Mouse (Mus musculus) spleen, adult 2 months (tissue): ENCODE data around the gene Teddm3.
"Not testable (repeated sequence)": the region's sequence is repeated elsewhere in the genome, so short reads cannot be mapped to it uniquely, and the experiment has no call there.

Source experiments
- CTCF ChIP-seq: fragments of 200-500 bp; IDR thresholded peaks from 2 replicates; pipeline ENCODE4 v1.5.1; 2011; ENCODE audit warnings: mild to moderate bottlenecking, inconsistent platforms; ENCODE audit not compliant: insufficient read depth, insufficient read length, insufficient replicate concordance; ENCODE audit errors: extremely low read depth
- POLR2A ChIP-seq: fragments of 200-500 bp; IDR thresholded peaks from 2 replicates; pipeline ENCODE4 v1.6.1; 2011; ENCODE audit warnings: low read depth, low read length, inconsistent platforms

GRCm38 (mm10) chr16:21148451-21148850 lies 5.3 kb downstream of the Teddm3 start:
- not testable (repeated sequence) for TF ChIP-seq POLR2A, CTCF
